12 mouse cellular contexts compared by ENCODE assay signal in genomic region chr11:4202995-4203704, GRCm38 (mm10). TPM values are rescaled to one million over a fixed set of nuclear protein-coding genes. Genes with fewer than 3 reads are reported as not detected.
DNase-seq lines count a peak whose midpoint lies in the region; ATAC-seq and TF ChIP-seq lines count a peak whose summit lies in the region.
"Had no signal": no experiment of that assay in that cellular context is flagged by ENCODE, and none has a peak within 500 bp of the region (broad histone marks: within the 10 kb centered on the region; RNA-seq: fewer than 3 reads in every experiment).

No protein-coding gene starts in this region.

- no peak for DNase-seq in heart, postnatal 4 days
- DNase-seq in midbrain, postnatal 0 days (ENCODE audit: low spot score), result no peak
- no peak for DNase-seq in midbrain, embryonic 11.5 days (ENCODE audit: low spot score, missing footprints)
- DNase-seq in heart, postnatal 0 days (ENCODE audit: low spot score), result no peak
- DNase-seq in right cerebral cortex, postnatal 14 days, result no peak
- DNase-seq in frontal cortex, postnatal 25 days (ENCODE audit: low spot score in 2 of 2), result no peak

- no peak for ATAC-seq in heart, embryonic 13.5 days (ENCODE audit: extremely low read depth, insufficient number of reproducible peaks, low FRiP score, low TSS enrichment)
- ATAC-seq in midbrain, postnatal 0 days (ENCODE audit: low FRiP score), result no peak
- ATAC-seq in midbrain, embryonic 11.5 days (ENCODE audit: low FRiP score), result no peak
- ATAC-seq in heart, postnatal 0 days (ENCODE audit: insufficient read depth, low read depth), result no peak
- no peak for ATAC-seq in stomach, embryonic 16.5 days (ENCODE audit: insufficient read depth, low FRiP score)

- H3K36me3 ChIP-seq in heart, embryonic 13.5 days, result peaks cover 18% of the 10 kb centered on the region
- peaks cover 10% of the 10 kb centered on the region for H3K36me3 ChIP-seq in midbrain, postnatal 0 days (ENCODE audit: insufficient read depth, low read length)
- 0 out of 2 replicates have a peak, but pooled peaks cover 2% of the 10 kb centered on the region for H3K36me3 ChIP-seq in midbrain, embryonic 11.5 days (ENCODE audit: control insufficient read depth, insufficient read depth, low read length)
- peaks cover 21% of the 10 kb centered on the region for H3K36me3 ChIP-seq in heart, postnatal 0 days (replicated peaks; ENCODE audit: control insufficient read depth, insufficient read depth, low read length)
- peaks cover 5% of the 10 kb centered on the region; the same call in 1 of the 2 replicates for H3K36me3 ChIP-seq in stomach, embryonic 16.5 days (ENCODE audit: control insufficient read depth, insufficient read depth, low read length)

- H3K4me3 ChIP-seq in heart, embryonic 13.5 days, result no peak overlapping the region
- H3K4me3 ChIP-seq in midbrain, postnatal 0 days (ENCODE audit: low read depth, low read length), result no peak overlapping the region
- H3K4me3 ChIP-seq in midbrain, embryonic 11.5 days (ENCODE audit: low read depth, low read length), result no peak overlapping the region
- H3K4me3 ChIP-seq in heart, postnatal 0 days (ENCODE audit: low read depth, low read length), result no peak overlapping the region
- H3K4me3 ChIP-seq in stomach, embryonic 16.5 days (replicated peaks; ENCODE audit: low read length), result no peak overlapping the region
- H3K4me3 ChIP-seq: forebrain, embryonic 10.5 days had no signal

- no peaks in the 10 kb centered on the region for H3K9me3 ChIP-seq in heart, embryonic 13.5 days
- no peaks in the 10 kb centered on the region for H3K9me3 ChIP-seq in midbrain, postnatal 0 days (ENCODE audit: low read length)
- no peaks in the 10 kb centered on the region for H3K9me3 ChIP-seq in midbrain, embryonic 11.5 days (ENCODE audit: control insufficient read depth, low read length)
- no peaks in the 10 kb centered on the region for H3K9me3 ChIP-seq in heart, postnatal 0 days (replicated peaks; ENCODE audit: control insufficient read depth, low read length)
- H3K9me3 ChIP-seq in stomach, embryonic 16.5 days (replicated peaks; ENCODE audit: control insufficient read depth, low read length), result no peaks in the 10 kb centered on the region
- H3K9me3 ChIP-seq: forebrain, embryonic 10.5 days had no signal

- H3K27ac ChIP-seq in heart, embryonic 13.5 days (replicated peaks), result peak overlapping the region; percentile 64
- H3K27ac ChIP-seq in midbrain, postnatal 0 days (ENCODE audit: low read depth, low read length), result no peak overlapping the region
- H3K27ac ChIP-seq in midbrain, embryonic 11.5 days (ENCODE audit: low read depth, low read length), result no peak overlapping the region
- peak overlapping the region; percentile 84 for H3K27ac ChIP-seq in heart, postnatal 0 days (ENCODE audit: low read depth)
- peak overlapping the region; percentile 72 for H3K27ac ChIP-seq in stomach, embryonic 16.5 days (ENCODE audit: low read length)
- H3K27ac ChIP-seq: forebrain, embryonic 10.5 days; hindbrain, embryonic 14.5 days had no signal

- H3K27me3 ChIP-seq in heart, embryonic 13.5 days (replicated peaks), result no peaks in the 10 kb centered on the region
- no peaks in the 10 kb centered on the region for H3K27me3 ChIP-seq in midbrain, postnatal 0 days (ENCODE audit: insufficient read depth, low read length)
- no peaks in the 10 kb centered on the region for H3K27me3 ChIP-seq in midbrain, embryonic 11.5 days (ENCODE audit: control insufficient read depth, insufficient read depth, low read length)
- H3K27me3 ChIP-seq in heart, postnatal 0 days (ENCODE audit: control insufficient read depth, insufficient read depth, low read length), result no peaks in the 10 kb centered on the region
- H3K27me3 ChIP-seq in stomach, embryonic 16.5 days (ENCODE audit: control insufficient read depth, insufficient read depth, low read length), result no peaks in the 10 kb centered on the region

- TF ChIP-seq EP300 in heart, postnatal 0 days (IDR thresholded peaks at IDR 0.05; ENCODE audit: low read depth), result no peak

- H3K9ac ChIP-seq in heart, embryonic 13.5 days, result no peak overlapping the region
- H3K9ac ChIP-seq in midbrain, postnatal 0 days (replicated peaks; ENCODE audit: low read length, poor library complexity, severe bottlenecking), result peak overlapping the region; percentile 24; the same call in 1 of the 2 replicates
- no peak overlapping the region for H3K9ac ChIP-seq in midbrain, embryonic 11.5 days (ENCODE audit: low read length)
- no peak overlapping the region for H3K9ac ChIP-seq in heart, postnatal 0 days (replicated peaks; ENCODE audit: low read depth, low read length)
- no peak overlapping the region; the same call in 1 of the 2 replicates for H3K9ac ChIP-seq in stomach, embryonic 16.5 days (ENCODE audit: low read length)
- H3K9ac ChIP-seq: hindbrain, embryonic 14.5 days had no signal

- no peak for TF ChIP-seq CTCF in midbrain, postnatal 0 days (IDR thresholded peaks at IDR 0.05)
- TF ChIP-seq CTCF in heart, postnatal 0 days (IDR thresholded peaks at IDR 0.05; ENCODE audit: low read depth), result no peak

- H3K4me1 ChIP-seq in heart, embryonic 13.5 days, result peaks cover 41% of the 10 kb centered on the region
- H3K4me1 ChIP-seq in midbrain, postnatal 0 days (ENCODE audit: insufficient read depth, low read length), result no peaks in the 10 kb centered on the region
- H3K4me1 ChIP-seq in midbrain, embryonic 11.5 days (ENCODE audit: control insufficient read depth, insufficient read depth, low read length), result no peaks in the 10 kb centered on the region
- H3K4me1 ChIP-seq in heart, postnatal 0 days (ENCODE audit: control insufficient read depth, insufficient read depth), result peaks cover 24% of the 10 kb centered on the region
- peaks cover 12% of the 10 kb centered on the region for H3K4me1 ChIP-seq in stomach, embryonic 16.5 days (ENCODE audit: control insufficient read depth, insufficient read depth, low read length)

- 57% methylated on average over 12 of the region's 12 CpGs for WGBS in heart, embryonic 13.5 days
- WGBS in midbrain, postnatal 0 days, result 88% methylated on average over 12 of the region's 12 CpGs
- 87% methylated on average over 12 of the region's 12 CpGs for WGBS in midbrain, embryonic 11.5 days
- WGBS in heart, postnatal 0 days, result 56% methylated on average over 12 of the region's 12 CpGs
- 72% methylated on average over 12 of the region's 12 CpGs for WGBS in stomach, embryonic 16.5 days

- H3K4me2 ChIP-seq in heart, embryonic 13.5 days, result no peak overlapping the region
- H3K4me2 ChIP-seq in midbrain, postnatal 0 days (ENCODE audit: low read depth, low read length, poor library complexity, severe bottlenecking), result no peak overlapping the region
- no peak overlapping the region for H3K4me2 ChIP-seq in midbrain, embryonic 11.5 days
- no peak overlapping the region for H3K4me2 ChIP-seq in heart, postnatal 0 days (ENCODE audit: low read depth, low read length)
- no peak overlapping the region for H3K4me2 ChIP-seq in stomach, embryonic 16.5 days (ENCODE audit: low read depth, low read length)
- H3K4me2 ChIP-seq: hindbrain, embryonic 14.5 days had no signal

RNA-seq across cellular contexts. Expression of gene Castor1, which starts 14.9 kb away (rescaled TPM):
- polyA plus RNA-seq in heart, embryonic 13.5 days (2015; fragmentation: Nextera tagmentation; extraction: Ambion mirVana), result 3.5 and 4.6 TPM in 2 replicates
- 1 to 10 TPM; 4.7 to 5.1 TPM for total RNA-seq in heart, postnatal 4 days (2021)
- total RNA-seq in midbrain, postnatal 0 days (2014; rRNA removed), result 9.7 and 10.6 TPM in 2 replicates
- 4.9 and 7.5 TPM in 2 replicates for polyA plus RNA-seq in midbrain, postnatal 0 days (2015; fragmentation: Nextera tagmentation; extraction: Ambion mirVana)
- 2.5 and 2.7 TPM in 2 replicates for polyA plus RNA-seq in midbrain, embryonic 11.5 days (2014; fragmentation: Nextera tagmentation; extraction: Ambion mirVana)
- 25.1 and 32.6 TPM in 2 replicates for total RNA-seq in heart, postnatal 0 days (2014; rRNA removed; ENCODE audit: low replicate concordance)
- polyA plus RNA-seq in heart, postnatal 0 days (2015; fragmentation: Nextera tagmentation; extraction: Ambion mirVana), result 8.1 and 8.4 TPM in 2 replicates
- 6.0 and 8.7 TPM in 2 replicates for polyA plus RNA-seq in stomach, embryonic 16.5 days (2015; fragmentation: Nextera tagmentation; extraction: Ambion mirVana)

RNA-seq across cellular contexts. Expression of gene Tbc1d10a, which starts 16.6 kb away (rescaled TPM):
- polyA plus RNA-seq in heart, embryonic 13.5 days (2015; fragmentation: Nextera tagmentation; extraction: Ambion mirVana), result 13.6 and 14.0 TPM in 2 replicates
- 10 to 100 TPM; 10.9 to 11.8 TPM for total RNA-seq in heart, postnatal 4 days (2021)
- 41.9 and 48.4 TPM in 2 replicates for total RNA-seq in midbrain, postnatal 0 days (2014; rRNA removed)
- 31.9 and 36.2 TPM in 2 replicates for polyA plus RNA-seq in midbrain, postnatal 0 days (2015; fragmentation: Nextera tagmentation; extraction: Ambion mirVana)
- polyA plus RNA-seq in midbrain, embryonic 11.5 days (2014; fragmentation: Nextera tagmentation; extraction: Ambion mirVana), result 14.6 and 17.3 TPM in 2 replicates
- 17.5 and 31.3 TPM in 2 replicates for total RNA-seq in heart, postnatal 0 days (2014; rRNA removed; ENCODE audit: low replicate concordance)
- 10.9 and 11.4 TPM in 2 replicates for polyA plus RNA-seq in heart, postnatal 0 days (2015; fragmentation: Nextera tagmentation; extraction: Ambion mirVana)
- 36.5 and 36.9 TPM in 2 replicates for polyA plus RNA-seq in stomach, embryonic 16.5 days (2015; fragmentation: Nextera tagmentation; extraction: Ambion mirVana)

RNA-seq across cellular contexts. Expression of gene Osm, which starts 33.1 kb away (rescaled TPM):
- 0.08 TPM in 1 of 2 replicates, not detected in the other for polyA plus RNA-seq in heart, embryonic 13.5 days (2015; fragmentation: Nextera tagmentation; extraction: Ambion mirVana)
- under 1 TPM in 1 of 2 experiments, not detected in 1; 0.14 TPM for total RNA-seq in heart, postnatal 4 days (2021)
- total RNA-seq in midbrain, postnatal 0 days (2014; rRNA removed), result 0.16 TPM in 1 of 2 replicates, not detected in the other
- polyA plus RNA-seq in midbrain, postnatal 0 days (2015; fragmentation: Nextera tagmentation; extraction: Ambion mirVana), result 0.10 and 0.14 TPM in 2 replicates
- polyA plus RNA-seq in midbrain, embryonic 11.5 days (2014; fragmentation: Nextera tagmentation; extraction: Ambion mirVana), result not detected in 2 replicates
- total RNA-seq in heart, postnatal 0 days (2014; rRNA removed; ENCODE audit: low replicate concordance), result 0.84 TPM in 1 of 2 replicates, not detected in the other
- 0.10 TPM in 1 of 2 replicates, not detected in the other for polyA plus RNA-seq in heart, postnatal 0 days (2015; fragmentation: Nextera tagmentation; extraction: Ambion mirVana)
- 0.14 and 0.32 TPM in 2 replicates for polyA plus RNA-seq in stomach, embryonic 16.5 days (2015; fragmentation: Nextera tagmentation; extraction: Ambion mirVana)
- total RNA-seq: adrenal gland, postnatal 14 days; left cerebral cortex, postnatal 14 days had no signal
- polyA plus RNA-seq: forebrain, embryonic 10.5 days; hindbrain, embryonic 14.5 days had no signal

RNA-seq across cellular contexts. Expression of gene Sf3a1, which starts 43.0 kb away (rescaled TPM):
- 33.3 TPM in 2 replicates for polyA plus RNA-seq in heart, embryonic 13.5 days (2015; fragmentation: Nextera tagmentation; extraction: Ambion mirVana)
- total RNA-seq in heart, postnatal 4 days (2021), result 10 to 100 TPM; 56.6 to 56.9 TPM
- total RNA-seq in midbrain, postnatal 0 days (2014; rRNA removed), result 46.0 and 49.6 TPM in 2 replicates
- 34.2 and 37.3 TPM in 2 replicates for polyA plus RNA-seq in midbrain, postnatal 0 days (2015; fragmentation: Nextera tagmentation; extraction: Ambion mirVana)
- 92.1 and 93.6 TPM in 2 replicates for polyA plus RNA-seq in midbrain, embryonic 11.5 days (2014; fragmentation: Nextera tagmentation; extraction: Ambion mirVana)
- total RNA-seq in heart, postnatal 0 days (2014; rRNA removed; ENCODE audit: low replicate concordance), result 14.0 and 20.6 TPM in 2 replicates
- polyA plus RNA-seq in heart, postnatal 0 days (2015; fragmentation: Nextera tagmentation; extraction: Ambion mirVana), result 16.4 and 16.7 TPM in 2 replicates
- 40.5 and 41.4 TPM in 2 replicates for polyA plus RNA-seq in stomach, embryonic 16.5 days (2015; fragmentation: Nextera tagmentation; extraction: Ambion mirVana)

RNA-seq across cellular contexts. Expression of gene Ccdc157, which starts 43.1 kb away (rescaled TPM):
- polyA plus RNA-seq in heart, embryonic 13.5 days (2015; fragmentation: Nextera tagmentation; extraction: Ambion mirVana), result 3.5 and 5.1 TPM in 2 replicates
- 1 to 10 TPM; 5.8 to 6.5 TPM for total RNA-seq in heart, postnatal 4 days (2021)
- 22.0 and 23.3 TPM in 2 replicates for total RNA-seq in midbrain, postnatal 0 days (2014; rRNA removed)
- polyA plus RNA-seq in midbrain, postnatal 0 days (2015; fragmentation: Nextera tagmentation; extraction: Ambion mirVana), result 9.0 and 10.7 TPM in 2 replicates
- polyA plus RNA-seq in midbrain, embryonic 11.5 days (2014; fragmentation: Nextera tagmentation; extraction: Ambion mirVana), result 2.5 and 3.1 TPM in 2 replicates
- 4.5 and 6.5 TPM in 2 replicates for total RNA-seq in heart, postnatal 0 days (2014; rRNA removed; ENCODE audit: low replicate concordance)
- polyA plus RNA-seq in heart, postnatal 0 days (2015; fragmentation: Nextera tagmentation; extraction: Ambion mirVana), result 2.7 and 2.8 TPM in 2 replicates
- 5.7 and 5.8 TPM in 2 replicates for polyA plus RNA-seq in stomach, embryonic 16.5 days (2015; fragmentation: Nextera tagmentation; extraction: Ambion mirVana)

Comparison
In these comparisons a context has a peak if more than half of its experiments do, and no peak if none do; other contexts are left out.
1. H3K27ac ChIP-seq: peak in heart, embryonic 13.5 days (single experiment), heart, postnatal 0 days (single experiment) and stomach, embryonic 16.5 days (single experiment); none in midbrain, postnatal 0 days (single experiment) and midbrain, embryonic 11.5 days (single experiment).